Mouse (Mus musculus): ENCODE data around the gene Mthfr. TPM values are rescaled to one million over a fixed set of nuclear protein-coding genes. Genes with fewer than 3 reads are reported as not detected.

The Mthfr gene
- polyA plus RNA-seq, 1 experiment from 2014 or later = 20.4 TPM

GRCm38 (mm10) chr4:148091181-148091580, 52.3 kb downstream of the Mthfr start:
- H3K27me3 ChIP-seq (ENCODE audit: insufficient read depth, low read length) = no peaks in the 10 kb centered on the region
- no peaks in the 10 kb centered on the region for H3K36me3 ChIP-seq (ENCODE audit: insufficient read depth)
- WGBS = 92% methylated on average over 1 of the region's 1 CpGs
- peaks cover 7% of the 10 kb centered on the region; the same call in 1 of the 2 replicates for H3K4me1 ChIP-seq (ENCODE audit: insufficient read depth)
- TF ChIP-seq CTCF (IDR thresholded peaks at IDR 0.05; ENCODE audit: low read depth) = no peak
- H3K4me2 ChIP-seq = no peak overlapping the region
- no peak overlapping the region for H3K27ac ChIP-seq (ENCODE audit: low read depth)
- H3K4me3 ChIP-seq (ENCODE audit: low read depth, low read length) = no peak overlapping the region
- no peak for DNase-seq
- H3K9me3 ChIP-seq (ENCODE audit: low read depth, low read length) = no peaks in the 10 kb centered on the region
- ATAC-seq (ENCODE audit: insufficient read depth) = no peak
- H3K9ac ChIP-seq = no peak overlapping the region

DNA sequence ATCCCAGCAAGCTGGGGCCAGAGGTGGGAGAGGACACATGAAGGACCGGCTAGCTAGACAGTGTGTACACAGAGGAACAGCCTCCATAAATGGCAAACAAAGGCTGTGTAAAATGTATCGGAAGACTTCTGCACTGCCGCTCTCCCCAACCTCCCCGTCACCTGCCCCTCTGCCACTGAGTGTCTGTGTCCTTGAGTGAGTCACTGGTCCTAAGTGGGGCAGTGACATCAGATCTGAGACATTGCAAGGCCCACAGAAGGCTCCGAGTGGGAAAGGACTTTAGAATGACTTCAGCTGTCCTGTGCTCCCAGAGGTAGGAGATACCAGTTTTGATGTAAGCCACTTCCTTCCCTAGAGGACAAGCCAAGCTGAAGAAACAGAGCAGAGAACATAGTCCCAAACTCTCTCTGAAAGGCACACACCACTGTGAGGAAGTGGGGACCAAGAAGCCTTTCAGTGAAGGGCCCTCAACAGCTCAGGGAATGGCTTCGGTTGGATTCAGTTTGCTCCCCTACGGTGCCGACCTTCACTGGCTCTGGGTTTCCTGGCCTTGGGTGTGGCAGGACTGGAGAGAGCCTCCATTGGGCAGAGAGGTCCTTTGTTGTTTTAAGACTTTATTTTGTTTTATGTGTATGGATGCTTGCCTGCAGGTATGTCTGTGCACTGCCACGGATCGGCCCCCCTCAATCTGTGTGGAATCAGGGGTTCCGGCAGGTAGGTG, 53.8 kb downstream of the Mthfr start:
- no peak for TF ChIP-seq CTCF (IDR thresholded peaks at IDR 0.05; ENCODE audit: low read depth)
- no peak overlapping the region for H3K4me3 ChIP-seq (ENCODE audit: low read depth, low read length)
- H3K27ac ChIP-seq (ENCODE audit: low read depth) = no peak overlapping the region
- 82% methylated on average over 11 of the region's 11 CpGs for WGBS
- no peaks in the 10 kb centered on the region for H3K4me1 ChIP-seq (ENCODE audit: insufficient read depth)
- no peak overlapping the region for H3K4me2 ChIP-seq
- H3K9me3 ChIP-seq (ENCODE audit: low read depth, low read length) = no peaks in the 10 kb centered on the region
- DNase-seq (no peak), ATAC-seq (ENCODE audit: insufficient read depth) (no peak)
- no peak overlapping the region for H3K9ac ChIP-seq
- H3K27me3 ChIP-seq (ENCODE audit: insufficient read depth, low read length) = no peaks in the 10 kb centered on the region
- no peaks in the 10 kb centered on the region for H3K36me3 ChIP-seq (ENCODE audit: insufficient read depth)

DNA sequence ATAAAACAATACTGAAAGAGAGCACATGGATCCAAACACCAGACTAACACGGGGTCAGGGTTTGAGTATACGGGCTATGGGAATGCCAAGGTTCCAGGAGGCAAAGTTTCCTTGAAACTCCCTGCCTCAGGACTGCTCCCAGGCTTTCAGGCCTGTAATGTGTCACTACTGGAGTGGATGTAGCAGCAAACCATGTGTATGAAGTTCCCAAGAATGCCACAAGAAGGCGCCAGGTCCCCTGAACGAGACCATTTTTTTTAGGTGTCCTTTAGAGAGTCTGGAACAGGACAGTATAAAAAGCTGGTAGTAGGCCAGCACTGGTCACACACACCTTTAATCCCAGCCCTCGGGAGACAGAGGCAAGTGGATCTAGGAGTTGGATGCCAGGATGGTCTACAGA, 55.3 kb downstream of the Mthfr start:
- TF ChIP-seq CTCF (IDR thresholded peaks at IDR 0.05; ENCODE audit: low read depth) = no peak
- 81% methylated on average over 5 of the region's 5 CpGs for WGBS
- no peaks in the 10 kb centered on the region for H3K27me3 ChIP-seq (ENCODE audit: insufficient read depth, low read length)
- no peak overlapping the region for H3K4me3 ChIP-seq (ENCODE audit: low read depth, low read length)
- H3K4me2 ChIP-seq = no peak overlapping the region
- no peak overlapping the region for H3K9ac ChIP-seq
- no peaks in the 10 kb centered on the region for H3K36me3 ChIP-seq (ENCODE audit: insufficient read depth)
- H3K4me1 ChIP-seq (ENCODE audit: insufficient read depth) = no peaks in the 10 kb centered on the region
- no peak for DNase-seq
- ATAC-seq (ENCODE audit: insufficient read depth) = no peak
- H3K9me3 ChIP-seq (ENCODE audit: low read depth, low read length) = no peaks in the 10 kb centered on the region
- no peak overlapping the region for H3K27ac ChIP-seq (ENCODE audit: low read depth)

- no peaks in the 10 kb centered on the region for H3K36me3 ChIP-seq (ENCODE audit: insufficient read depth)
- WGBS = 70% methylated on average over 4 of the region's 4 CpGs
Observed at GRCm38 (mm10) chr4:148095081-148095480, 56.2 kb downstream of the Mthfr start.

DNA sequence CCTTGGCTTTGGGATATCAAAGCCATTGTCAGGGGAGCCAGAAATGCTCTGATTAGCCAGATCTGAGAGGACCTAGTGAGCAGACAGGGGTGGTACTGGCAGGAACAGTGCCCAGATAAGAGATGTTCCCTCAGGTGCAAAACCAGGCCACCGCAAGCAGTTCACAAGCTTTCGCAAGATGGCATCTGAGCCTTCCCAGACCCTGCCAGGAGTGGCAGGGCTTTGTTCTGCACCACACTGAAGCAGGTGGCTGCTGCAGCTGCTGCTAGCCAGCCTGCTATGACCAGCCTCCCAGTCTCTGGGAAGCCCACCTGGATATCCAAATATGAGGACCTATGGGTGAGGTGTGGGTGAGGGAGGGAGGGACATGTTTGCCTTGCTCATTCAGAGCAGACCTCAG, 59.1 kb downstream of the Mthfr start:
- TF ChIP-seq CTCF (IDR thresholded peaks at IDR 0.05; ENCODE audit: low read depth) = no peak
- 90% methylated on average over 2 of the region's 2 CpGs for WGBS

More at GRCm38 (mm10) chr4:148095081-148095480, 56.2 kb downstream of the Mthfr start:
- no peak for TF ChIP-seq CTCF (IDR thresholded peaks at IDR 0.05; ENCODE audit: low read depth)
- Histone ChIP-seq H3K4me1 (ENCODE audit: insufficient read depth) (no peaks in the 10 kb centered on the region), H3K9ac (no peak overlapping the region), H3K27me3 (ENCODE audit: insufficient read depth, low read length) (no peaks in the 10 kb centered on the region), H3K27ac (ENCODE audit: low read depth) (no peak overlapping the region), H3K4me3 (ENCODE audit: low read depth, low read length) (no peak overlapping the region), H3K4me2 (no peak overlapping the region), H3K9me3 (ENCODE audit: low read depth, low read length) (no peaks in the 10 kb centered on the region)
- DNase-seq = no peak
- no peak for ATAC-seq (ENCODE audit: insufficient read depth)

DNA sequence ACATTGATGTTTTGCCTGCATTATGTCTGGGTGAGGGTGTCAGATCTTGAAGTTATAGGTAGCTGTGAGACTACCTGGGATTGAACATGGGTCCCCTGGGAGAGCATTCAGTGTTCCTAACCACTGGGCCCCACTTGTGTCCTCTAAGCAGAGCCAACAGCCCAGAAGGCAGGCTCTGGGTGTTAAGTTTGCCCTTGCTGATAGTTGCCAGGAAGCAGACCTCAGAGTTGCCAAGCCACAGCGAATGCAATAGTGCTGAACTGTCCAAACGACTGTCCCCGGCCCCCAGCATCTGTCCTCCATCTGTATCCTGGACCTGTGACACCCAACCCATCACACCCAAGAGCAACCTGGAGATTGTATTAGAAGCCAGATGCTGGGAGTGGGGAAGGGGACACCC, 59.8 kb downstream of the Mthfr start:
- H3K27ac ChIP-seq (ENCODE audit: low read depth) = no peak overlapping the region
- H3K4me2 ChIP-seq = no peak overlapping the region
- no peak overlapping the region for H3K4me3 ChIP-seq (ENCODE audit: low read depth, low read length)
- H3K9ac ChIP-seq = no peak overlapping the region
- H3K27me3 ChIP-seq (ENCODE audit: insufficient read depth, low read length) = no peaks in the 10 kb centered on the region
- TF ChIP-seq CTCF (IDR thresholded peaks at IDR 0.05; ENCODE audit: low read depth) = no peak
- H3K4me1 ChIP-seq (ENCODE audit: insufficient read depth) = 0 out of 2 replicates have a peak, but pooled peaks cover 2% of the 10 kb centered on the region
- DNase-seq (no peak), ATAC-seq (ENCODE audit: insufficient read depth) (no peak)
- no peaks in the 10 kb centered on the region for H3K9me3 ChIP-seq (ENCODE audit: low read depth, low read length)
- no peaks in the 10 kb centered on the region for H3K36me3 ChIP-seq (ENCODE audit: insufficient read depth)
- WGBS = 74% methylated on average over 3 of the region's 3 CpGs

More for the DNA sequence above, 59.1 kb downstream of the Mthfr start:
- Histone ChIP-seq H3K36me3 (ENCODE audit: insufficient read depth) (no peaks in the 10 kb centered on the region), H3K9ac (no peak overlapping the region), H3K27me3 (ENCODE audit: insufficient read depth, low read length) (no peaks in the 10 kb centered on the region), H3K9me3 (ENCODE audit: low read depth, low read length) (no peaks in the 10 kb centered on the region), H3K4me2 (no peak overlapping the region), H3K4me3 (ENCODE audit: low read depth, low read length) (no peak overlapping the region), H3K4me1 (ENCODE audit: insufficient read depth) (0 out of 2 replicates have a peak, but pooled peaks cover 2% of the 10 kb centered on the region), H3K27ac (ENCODE audit: low read depth) (no peak overlapping the region)
- DNase-seq (no peak), ATAC-seq (ENCODE audit: insufficient read depth) (no peak)

GRCm38 (mm10) chr4:148101801-148102527, 63.1 kb downstream of the Mthfr start:
- H3K27me3 ChIP-seq (ENCODE audit: insufficient read depth, low read length) = no peaks in the 10 kb centered on the region
- H3K4me3 ChIP-seq (ENCODE audit: low read depth, low read length) = 0 out of 2 replicates have a peak overlapping the region, but pooled peaks have one; percentile 9
- 0 out of 2 replicates have a peak, but pooled peaks cover 2% of the 10 kb centered on the region for H3K4me1 ChIP-seq (ENCODE audit: insufficient read depth)
- H3K4me2 ChIP-seq = peak overlapping the region; percentile 53
- DNase-seq (peak; percentile 61), ATAC-seq (ENCODE audit: insufficient read depth) (peak; percentile 86)
- WGBS = 19% methylated on average over 29 of the region's 29 CpGs
- TF ChIP-seq CTCF (IDR thresholded peaks at IDR 0.05; ENCODE audit: low read depth) = peak; percentile 66
- H3K9me3 ChIP-seq (ENCODE audit: low read depth, low read length) = no peaks in the 10 kb centered on the region
- H3K9ac ChIP-seq = no peak overlapping the region
- no peak overlapping the region for H3K27ac ChIP-seq (ENCODE audit: low read depth)
- no peaks in the 10 kb centered on the region for H3K36me3 ChIP-seq (ENCODE audit: insufficient read depth)
